Mouse (Mus musculus): ENCODE data around the gene Myt1. TPM values are rescaled to one million over a fixed set of nuclear protein-coding genes. Genes with fewer than 3 reads are reported as not detected.
"Not testable (repeated sequence)": the region's sequence is repeated elsewhere in the genome, so short reads cannot be mapped to it uniquely, and the experiment has no call there.

Gene Myt1
- total and polyA plus RNA-seq, 2 experiments from 2014 or later, result not detected

GRCm38 (mm10) chr2:181781421-181781820 is 18.3 kb downstream of the Myt1 start:
- Histone ChIP-seq H3K27me3 (ENCODE audit: control insufficient read depth, insufficient read depth, low read length) (no peaks in the 10 kb centered on the region), H3K4me3 (ENCODE audit: low read depth, low read length) (no peak overlapping the region), H3K4me1 (ENCODE audit: control insufficient read depth, insufficient read depth) (no peaks in the 10 kb centered on the region), H3K36me3 (replicated peaks; ENCODE audit: control insufficient read depth, insufficient read depth, low read length) (no peaks in the 10 kb centered on the region), H3K4me2 (ENCODE audit: low read depth, low read length) (no peak overlapping the region), H3K9ac (replicated peaks; ENCODE audit: low read depth, low read length) (no peak overlapping the region), H3K9me3 (replicated peaks; ENCODE audit: control insufficient read depth, low read length) (no peaks in the 10 kb centered on the region), H3K27ac (ENCODE audit: low read depth) (no peak overlapping the region)
- WGBS, result 31% methylated on average over 1 of the region's 1 CpGs
- DNase-seq (ENCODE audit: low spot score) (no peak), ATAC-seq (ENCODE audit: insufficient read depth, low read depth) (no peak)
- no peak for TF ChIP-seq CTCF (IDR thresholded peaks at IDR 0.05; ENCODE audit: low read depth)
- no peak for TF ChIP-seq EP300 (IDR thresholded peaks at IDR 0.05; ENCODE audit: low read depth)

- Histone ChIP-seq H3K4me2 (ENCODE audit: low read depth, low read length) (no peak overlapping the region), H3K4me3 (ENCODE audit: low read depth, low read length) (no peak overlapping the region), H3K9me3 (replicated peaks; ENCODE audit: control insufficient read depth, low read length) (no peaks in the 10 kb centered on the region), H3K4me1 (ENCODE audit: control insufficient read depth, insufficient read depth) (no peaks in the 10 kb centered on the region), H3K9ac (replicated peaks; ENCODE audit: low read depth, low read length) (no peak overlapping the region), H3K27me3 (ENCODE audit: control insufficient read depth, insufficient read depth, low read length) (no peaks in the 10 kb centered on the region), H3K36me3 (replicated peaks; ENCODE audit: control insufficient read depth, insufficient read depth, low read length) (no peaks in the 10 kb centered on the region), H3K27ac (ENCODE audit: low read depth) (no peak overlapping the region)
- TF ChIP-seq EP300 (IDR thresholded peaks at IDR 0.05; ENCODE audit: low read depth) (no peak), CTCF (IDR thresholded peaks at IDR 0.05; ENCODE audit: low read depth) (no peak)
- DNase-seq (ENCODE audit: low spot score) (no peak), ATAC-seq (ENCODE audit: insufficient read depth, low read depth) (no peak)
- WGBS, result 65% methylated on average over 5 of the region's 5 CpGs
Measured at GRCm38 (mm10) chr2:181787852-181788251, 24.7 kb downstream of the Myt1 start.

GRCm38 (mm10) chr2:181789396-181789795 is 26.3 kb downstream of the Myt1 start:
- WGBS, result 60% methylated on average over 6 of the region's 6 CpGs
- no peaks in the 10 kb centered on the region for H3K4me1 ChIP-seq (ENCODE audit: control insufficient read depth, insufficient read depth)
- no peak overlapping the region for H3K27ac ChIP-seq (ENCODE audit: low read depth)
- no peak for TF ChIP-seq EP300 (IDR thresholded peaks at IDR 0.05; ENCODE audit: low read depth)
- TF ChIP-seq CTCF (IDR thresholded peaks at IDR 0.05; ENCODE audit: low read depth), result no peak
- no peak overlapping the region for H3K9ac ChIP-seq (replicated peaks; ENCODE audit: low read depth, low read length)
- ATAC-seq (ENCODE audit: insufficient read depth, low read depth), result no peak
- H3K36me3 ChIP-seq (replicated peaks; ENCODE audit: control insufficient read depth, insufficient read depth, low read length), result no peaks in the 10 kb centered on the region
- H3K4me3 ChIP-seq (ENCODE audit: low read depth, low read length), result no peak overlapping the region
- no peak overlapping the region for H3K4me2 ChIP-seq (ENCODE audit: low read depth, low read length)
- DNase-seq (ENCODE audit: low spot score), result no peak
- H3K9me3 ChIP-seq (replicated peaks; ENCODE audit: control insufficient read depth, low read length), result no peaks in the 10 kb centered on the region
- no peaks in the 10 kb centered on the region for H3K27me3 ChIP-seq (ENCODE audit: control insufficient read depth, insufficient read depth, low read length)

- not testable (repeated sequence) for H3K4me3 ChIP-seq (ENCODE audit: low read depth, low read length); ATAC-seq (ENCODE audit: insufficient read depth, low read depth); H3K27me3 ChIP-seq (ENCODE audit: control insufficient read depth, insufficient read depth, low read length); DNase-seq (ENCODE audit: low spot score); H3K36me3 ChIP-seq (replicated peaks; ENCODE audit: control insufficient read depth, insufficient read depth, low read length); H3K4me2 ChIP-seq (ENCODE audit: low read depth, low read length); H3K9me3 ChIP-seq (replicated peaks; ENCODE audit: control insufficient read depth, low read length); H3K4me1 ChIP-seq (ENCODE audit: control insufficient read depth, insufficient read depth); H3K27ac ChIP-seq (ENCODE audit: low read depth); H3K9ac ChIP-seq (replicated peaks; ENCODE audit: low read depth, low read length)
- WGBS, result 72% methylated on average over 8 of the region's 8 CpGs
Measured at GRCm38 (mm10) chr2:181793186-181793585, 30.1 kb downstream of the Myt1 start.

- Histone ChIP-seq H3K9me3 (replicated peaks; ENCODE audit: control insufficient read depth, low read length) (no peaks in the 10 kb centered on the region), H3K4me1 (ENCODE audit: control insufficient read depth, insufficient read depth) (no peaks in the 10 kb centered on the region), H3K27me3 (ENCODE audit: control insufficient read depth, insufficient read depth, low read length) (no peaks in the 10 kb centered on the region), H3K36me3 (replicated peaks; ENCODE audit: control insufficient read depth, insufficient read depth, low read length) (no peaks in the 10 kb centered on the region), H3K4me2 (ENCODE audit: low read depth, low read length) (no peak overlapping the region), H3K4me3 (ENCODE audit: low read depth, low read length) (no peak overlapping the region), H3K9ac (replicated peaks; ENCODE audit: low read depth, low read length) (no peak overlapping the region), H3K27ac (ENCODE audit: low read depth) (no peak overlapping the region)
- no peak for TF ChIP-seq CTCF (IDR thresholded peaks at IDR 0.05; ENCODE audit: low read depth)
- no peak for TF ChIP-seq EP300 (IDR thresholded peaks at IDR 0.05; ENCODE audit: low read depth)
- ATAC-seq (ENCODE audit: insufficient read depth, low read depth) (no peak), DNase-seq (ENCODE audit: low spot score) (no peak)
- WGBS, result 55% methylated on average over 3 of the region's 3 CpGs
Measured at GRCm38 (mm10) chr2:181795641-181796130, 32.6 kb downstream of the Myt1 start.

GRCm38 (mm10) chr2:181797672-181798071 is 34.5 kb downstream of the Myt1 start:
- Histone ChIP-seq H3K27ac (ENCODE audit: low read depth) (no peak overlapping the region), H3K4me2 (ENCODE audit: low read depth, low read length) (no peak overlapping the region), H3K36me3 (replicated peaks; ENCODE audit: control insufficient read depth, insufficient read depth, low read length) (no peaks in the 10 kb centered on the region), H3K27me3 (ENCODE audit: control insufficient read depth, insufficient read depth, low read length) (no peaks in the 10 kb centered on the region), H3K9ac (replicated peaks; ENCODE audit: low read depth, low read length) (no peak overlapping the region), H3K9me3 (replicated peaks; ENCODE audit: control insufficient read depth, low read length) (no peaks in the 10 kb centered on the region), H3K4me3 (ENCODE audit: low read depth, low read length) (no peak overlapping the region), H3K4me1 (ENCODE audit: control insufficient read depth, insufficient read depth) (no peaks in the 10 kb centered on the region)
- no peak for ATAC-seq (ENCODE audit: insufficient read depth, low read depth)
- TF ChIP-seq CTCF (IDR thresholded peaks at IDR 0.05; ENCODE audit: low read depth) (no peak), EP300 (IDR thresholded peaks at IDR 0.05; ENCODE audit: low read depth) (no peak)
- WGBS, result 73% methylated on average over 8 of the region's 8 CpGs
- DNase-seq (ENCODE audit: low spot score), result no peak

Measured in heart, postnatal 0 days (tissue).